Mouse (Mus musculus): ENCODE results near the gene Gas2l2.

GRCm38 (mm10) chr11:83382876-83383531 lies 46.3 kb downstream of the Gas2l2 start:
- TF ChIP-seq POLR2A (IDR thresholded peaks at IDR 0.05; ENCODE audit: extremely low read depth, insufficient read depth, low read length) (no peak), CTCF (IDR thresholded peaks at IDR 0.05; ENCODE audit: extremely low read depth, insufficient read depth, low read length) (no peak)

All from cortical plate, adult 2 months (tissue).